Mouse (Mus musculus) thymus, adult 2 months (tissue): ENCODE measurements around the gene Fbxo33. TPM values are rescaled to one million over a fixed set of nuclear protein-coding genes. Genes with fewer than 3 reads are reported as not detected.

Experiments
- DNase-seq: peaks from one replicate; pipeline ENCODE4 v3.0.0; 2021
- H3K27ac ChIP-seq: fragments of 200-500 bp; 2 replicates; pipeline ENCODE4 v1.5.1; 2012; ENCODE audit warnings: low read length, control low read depth; ENCODE audit not compliant: control insufficient read depth, insufficient read depth
- H3K27me3 ChIP-seq: fragments of 200-500 bp; 2 replicates; pipeline ENCODE4 v1.6.1; 2012; ENCODE audit warnings: mild to moderate bottlenecking, low read length, moderate library complexity, mixed read lengths; ENCODE audit not compliant: control insufficient read depth, insufficient read depth
- H3K36me3 ChIP-seq: fragments of 200-500 bp; 2 replicates; pipeline ENCODE4 v1.6.1; 2012; ENCODE audit warnings: mild to moderate bottlenecking, low read length, moderate library complexity; ENCODE audit not compliant: control insufficient read depth, insufficient read depth
- H3K4me1 ChIP-seq: fragments of 200-500 bp; replicated peaks from 2 replicates; pipeline ENCODE4 v1.6.1; 2012; ENCODE audit warnings: low read length; ENCODE audit not compliant: control insufficient read depth, insufficient read depth
- H3K4me3 ChIP-seq: fragments of 200-500 bp; 2 replicates; pipeline ENCODE4 v1.5.1; 2012; ENCODE audit warnings: mild to moderate bottlenecking, low read length, control low read depth, moderate library complexity; ENCODE audit not compliant: control insufficient read depth, insufficient read depth
- CTCF ChIP-seq: fragments of 200-500 bp; IDR thresholded peaks from 2 replicates; pipeline ENCODE4 v1.5.1; 2012; ENCODE audit warnings: mild to moderate bottlenecking, control low read depth, low read length, moderate library complexity, borderline replicate concordance; ENCODE audit not compliant: control insufficient read depth, poor library complexity, insufficient read depth; ENCODE audit errors: extremely low read depth
- POLR2A ChIP-seq: fragments of 200-500 bp; IDR thresholded peaks from 2 replicates; pipeline ENCODE4 v1.6.1; 2012; ENCODE audit warnings: mild to moderate bottlenecking, low read length, control low read depth, moderate library complexity; ENCODE audit not compliant: control insufficient read depth, poor library complexity, insufficient read depth; ENCODE audit errors: extremely low read depth
- WGBS: fragments of 180-500 bp; shearing (Covaris S2); methylation state at CpG from one replicate; pipeline ENCODE4 v1.1.7; 2018; 5-methylcytosine and 5-hydroxymethylcytosine counted together
- polyA plus RNA-seq: library from polyadenylated mRNA; depleted of rRNA; stranded (reverse); fragments of >200 nt; gene quantifications from 2 replicates; pipeline ENCODE4 v1.2.3, GENCODE M21; 2012

Gene Fbxo33
- polyA plus RNA-seq, 1 experiment = 18.6 TPM

GRCm38 (mm10) chr12:59217331-59217730 is 2.2 kb downstream of the Fbxo33 start:
- Histone ChIP-seq H3K27me3 (no peaks in the 10 kb centered on the region), H3K36me3 (no peaks in the 10 kb centered on the region), H3K4me3 (no peak overlapping the region), H3K4me1 (peaks cover 8% of the 10 kb centered on the region), H3K27ac (no peak overlapping the region)
- DNase-seq = no peak
- TF ChIP-seq POLR2A = no peak
- no peak for TF ChIP-seq CTCF
- WGBS = 76% methylated on average over 3 of the region's 3 CpGs

GRCm38 (mm10) chr12:59216676-59217266 is 2.8 kb downstream of the Fbxo33 start:
- Histone ChIP-seq H3K36me3 (no peaks in the 10 kb centered on the region), H3K27ac (no peak overlapping the region), H3K4me1 (peaks cover 8% of the 10 kb centered on the region), H3K4me3 (no peak overlapping the region), H3K27me3 (no peaks in the 10 kb centered on the region)
- 27% methylated on average over 6 of the region's 6 CpGs for WGBS
- TF ChIP-seq CTCF (no peak), POLR2A (no peak)
- no peak for DNase-seq

GRCm38 (mm10) chr12:59216176-59216575 is 3.3 kb downstream of the Fbxo33 start:
- DNase-seq = peak; percentile 20
- peaks cover 8% of the 10 kb centered on the region for H3K4me1 ChIP-seq
- 36% methylated on average over 4 of the region's 4 CpGs for WGBS

GRCm38 (mm10) chr12:59207814-59208213 is 11.7 kb downstream of the Fbxo33 start:
- H3K4me1 ChIP-seq = peaks cover 5% of the 10 kb centered on the region; the same call in 1 of the 2 replicates
- DNase-seq = no peak
- no peak overlapping the region for H3K27ac ChIP-seq
- no peak overlapping the region for H3K4me3 ChIP-seq
- H3K27me3 ChIP-seq = no peaks in the 10 kb centered on the region
- 91% methylated on average over 1 of the region's 1 CpGs for WGBS
- H3K36me3 ChIP-seq = peaks cover 19% of the 10 kb centered on the region
- TF ChIP-seq POLR2A = no peak
- no peak for TF ChIP-seq CTCF

More at GRCm38 (mm10) chr12:59216176-59216575, 3.3 kb downstream of the Fbxo33 start:
- H3K4me3 ChIP-seq = no peak overlapping the region
- H3K27ac ChIP-seq = no peak overlapping the region
- no peaks in the 10 kb centered on the region for H3K36me3 ChIP-seq
- H3K27me3 ChIP-seq = no peaks in the 10 kb centered on the region
- TF ChIP-seq POLR2A = no peak
- TF ChIP-seq CTCF = no peak

- Histone ChIP-seq H3K27ac (no peak overlapping the region; the same call in 1 of the 2 replicates), H3K27me3 (no peaks in the 10 kb centered on the region), H3K36me3 (peaks cover 26% of the 10 kb centered on the region), H3K4me3 (no peak overlapping the region), H3K4me1 (peaks cover 5% of the 10 kb centered on the region; the same call in 1 of the 2 replicates)
- no peak for TF ChIP-seq CTCF
- no peak for TF ChIP-seq POLR2A
- 2% methylated on average over 3 of the region's 3 CpGs for WGBS
- DNase-seq = no peak
Measured at GRCm38 (mm10) chr12:59207000-59207390, 12.5 kb downstream of the Fbxo33 start.

- H3K4me3 ChIP-seq = no peak overlapping the region
- 63% methylated on average over 4 of the region's 4 CpGs for WGBS
- no peaks in the 10 kb centered on the region for H3K27me3 ChIP-seq
- TF ChIP-seq POLR2A (no peak), CTCF (no peak)
- H3K4me1 ChIP-seq = peaks cover 5% of the 10 kb centered on the region; the same call in 1 of the 2 replicates
- H3K36me3 ChIP-seq = peaks cover 27% of the 10 kb centered on the region
- no peak overlapping the region for H3K27ac ChIP-seq
- DNase-seq = no peak
Measured at GRCm38 (mm10) chr12:59206208-59206999, 13.1 kb downstream of the Fbxo33 start.
